Mouse (Mus musculus): ENCODE data around the gene Gulp1.
A peak's percentile ranks its signal among the peaks of the same experiment; 100 is the strongest.

Gulp1 gene

DNA sequence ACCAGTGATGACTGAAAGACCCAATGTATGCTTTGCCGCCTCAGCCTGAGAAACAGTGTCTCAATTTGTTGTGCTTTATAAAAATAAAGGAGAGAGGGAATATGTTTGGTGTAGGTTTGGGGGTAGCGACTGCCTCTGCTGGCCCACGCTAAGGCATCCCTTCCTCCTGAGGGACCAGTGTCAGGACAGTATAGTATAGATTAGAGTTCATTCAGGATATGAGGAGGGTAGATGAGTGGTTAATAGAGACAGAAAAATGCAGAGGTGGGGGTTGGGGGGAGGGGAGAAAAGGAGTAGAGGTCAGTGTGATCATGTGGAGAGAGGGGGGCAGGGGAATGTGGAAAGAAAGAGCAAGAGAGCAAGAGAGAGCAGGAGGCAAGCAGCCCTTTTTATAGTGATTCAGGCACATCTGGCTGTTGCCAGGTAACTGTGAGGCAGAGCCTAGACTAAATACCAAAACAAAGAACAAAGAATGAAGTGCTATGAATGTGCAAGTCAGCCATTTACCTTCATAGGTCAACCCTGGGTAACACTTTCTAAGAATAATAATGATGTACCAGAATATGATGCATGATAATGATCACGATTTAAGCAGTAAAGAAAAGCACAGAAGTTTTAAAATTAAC lies 169.6 kb downstream of the Gulp1 start:
- DNase-seq (ENCODE audit: low spot score) = no peak

- DNase-seq (ENCODE audit: low spot score) = no peak
These were observed 189.9 kb downstream of the Gulp1 start for GRCm38 (mm10) chr1:44741256-44741655.

GRCm38 (mm10) chr1:44745711-44746110 lies 194.4 kb downstream of the Gulp1 start:
- no peak for DNase-seq (ENCODE audit: low spot score)

DNA sequence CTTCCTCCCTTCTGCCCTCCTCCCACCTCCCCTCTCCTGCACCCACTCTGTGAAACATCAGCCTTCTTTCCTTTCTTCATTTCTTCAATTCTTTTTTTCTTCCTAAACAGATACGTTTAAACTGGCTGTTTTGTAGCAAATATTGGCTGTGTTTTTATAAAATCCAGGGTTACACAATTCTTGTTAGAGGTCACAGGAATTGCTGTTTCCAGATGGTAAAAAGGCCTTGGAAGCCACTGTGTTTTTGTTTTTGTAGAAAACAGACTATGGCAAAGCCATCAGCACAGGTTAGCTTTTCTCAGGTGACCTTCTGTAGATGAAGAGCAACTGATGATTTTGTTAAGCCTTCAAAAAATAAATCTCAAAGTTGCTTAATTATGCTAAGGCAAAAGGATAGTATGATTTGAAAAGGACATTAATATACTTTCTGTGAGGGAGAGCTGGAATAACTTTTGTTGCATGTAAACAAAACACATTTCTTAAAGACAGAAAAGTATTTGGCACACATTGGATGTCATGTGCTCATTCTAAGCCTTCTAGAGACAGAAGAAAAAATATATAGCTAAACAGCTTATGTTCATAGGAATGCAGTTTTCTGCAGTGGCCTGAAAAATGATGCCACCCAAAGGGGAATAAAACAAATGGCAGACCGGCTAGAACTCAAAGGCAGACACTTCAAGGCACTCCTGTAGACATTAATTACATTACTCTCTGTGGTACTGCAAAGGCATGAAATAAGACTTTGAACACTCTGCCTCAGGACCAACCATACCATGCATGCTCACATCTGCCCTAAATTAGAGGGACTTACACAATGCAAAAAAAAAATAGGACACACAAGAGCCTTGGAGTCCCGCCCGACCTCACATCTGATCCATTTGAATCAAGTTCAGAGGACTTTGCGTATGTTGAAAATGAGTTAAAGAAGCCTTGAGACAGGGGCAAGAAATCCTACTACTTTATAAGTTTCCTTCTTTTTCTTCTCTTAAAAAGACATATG lies 199.7 kb downstream of the Gulp1 start:
- DNase-seq (ENCODE audit: low spot score) = no peak

DNA sequence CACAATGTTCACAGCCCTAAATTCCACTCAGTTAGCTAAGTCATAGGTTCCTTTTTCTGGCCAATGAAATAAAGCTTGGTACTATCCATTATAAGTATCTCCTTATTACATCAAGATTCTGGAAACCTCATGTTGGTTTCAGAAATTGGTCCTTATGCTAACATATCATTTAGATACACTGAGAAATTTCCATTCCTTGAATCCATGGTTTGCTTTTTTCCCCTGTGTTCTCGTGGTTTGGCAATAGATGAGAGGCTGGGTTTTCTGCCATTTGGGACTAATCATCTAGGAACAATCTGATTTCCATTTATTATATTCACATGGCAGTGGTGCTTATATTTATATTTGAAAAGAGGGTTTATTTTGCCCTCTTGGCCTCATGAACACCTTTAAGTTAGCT lies 226.9 kb downstream of the Gulp1 start:
- no peak for DNase-seq (ENCODE audit: low spot score)

- peak; percentile 32 for DNase-seq (ENCODE audit: low spot score)
These were observed 252.5 kb downstream of the Gulp1 start for GRCm38 (mm10) chr1:44803594-44804372.

DNA sequence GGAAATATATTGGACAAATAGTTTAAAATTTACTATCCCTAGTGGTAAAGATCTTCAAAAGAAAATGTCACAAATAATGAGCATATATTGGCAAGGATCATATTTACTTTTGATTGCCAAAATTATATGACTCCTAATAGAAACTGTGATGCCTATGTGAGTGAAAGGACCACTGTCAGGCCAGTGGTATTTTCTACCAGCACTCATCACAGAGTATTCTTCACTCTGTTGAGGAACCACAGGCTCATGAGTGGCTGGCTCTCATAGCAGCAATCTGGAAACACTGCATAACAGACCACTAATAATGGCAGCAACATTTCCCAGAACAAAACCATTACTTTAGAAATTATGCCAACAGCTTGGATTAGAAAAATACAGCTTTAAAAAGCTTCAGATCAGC lies 255.1 kb downstream of the Gulp1 start:
- no peak for DNase-seq (ENCODE audit: low spot score)

DNA sequence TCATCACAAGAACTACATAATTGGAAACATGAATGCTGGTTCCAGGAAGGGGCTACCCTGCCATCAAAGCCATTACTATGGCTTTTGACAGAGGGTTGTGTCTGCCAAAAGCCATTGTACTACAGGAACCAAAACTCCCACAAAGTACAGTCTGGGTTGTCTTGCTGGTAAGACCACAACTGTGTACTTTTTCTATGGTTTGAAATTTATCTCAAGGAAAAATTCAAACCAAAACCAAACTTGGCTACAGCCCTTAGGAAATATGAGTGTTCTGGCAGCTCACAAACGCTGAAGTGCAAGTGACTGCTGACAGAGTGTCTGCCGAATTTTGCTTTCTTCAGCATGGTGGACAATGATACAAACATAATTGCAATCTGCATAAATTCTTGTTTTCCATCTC lies 259.0 kb downstream of the Gulp1 start:
- DNase-seq (ENCODE audit: low spot score) = no peak

GRCm38 (mm10) chr1:44833934-44834333 lies 282.6 kb downstream of the Gulp1 start:
- DNase-seq (ENCODE audit: low spot score) = no peak

Measured in testis, postnatal 14 days (tissue).